Mouse (Mus musculus) limb, embryonic 11.5 days (tissue): Measurements from ENCODE around the gene Abca1. TPM values are rescaled to one million over a fixed set of nuclear protein-coding genes. Genes with fewer than 3 reads are reported as not detected.

Experiments used
- ATAC-seq: fragments of 200-750 bp; cut with Nextera tagmentation; 2 replicates; pipeline ENCODE4 v1.8.0; 2017; ENCODE audit warnings: low read depth; ENCODE audit not compliant: insufficient number of reproducible peaks, low FRiP score, low TSS enrichment
- DNase-seq: peaks from one replicate; pipeline ENCODE4 v3.0.0-alpha.2; 2015; ENCODE audit warnings: low spot score
- H3K27ac ChIP-seq: fragments of 300-500 bp; sonication (generic); replicated peaks from 2 replicates; pipeline ENCODE4 v1.5.1; 2014; ENCODE audit warnings: low read depth, mild to moderate bottlenecking, low read length
- H3K27me3 ChIP-seq: fragments of 300-500 bp; sonication (generic); 2 replicates; pipeline ENCODE4 v1.6.1; 2014; ENCODE audit warnings: mild to moderate bottlenecking, low read length, mixed read lengths; ENCODE audit not compliant: control insufficient read depth, insufficient read depth
- H3K36me3 ChIP-seq: fragments of 300-500 bp; sonication (generic); 2 replicates; pipeline ENCODE4 v1.6.1; 2014; ENCODE audit warnings: mild to moderate bottlenecking, low read length, moderate library complexity, mixed read lengths; ENCODE audit not compliant: control insufficient read depth, insufficient read depth
- H3K4me1 ChIP-seq: fragments of 300-500 bp; sonication (generic); 2 replicates; pipeline ENCODE4 v1.6.1; 2014; ENCODE audit warnings: low read length, mixed read lengths; ENCODE audit not compliant: control insufficient read depth, insufficient read depth
- H3K4me2 ChIP-seq: fragments of 300-500 bp; sonication (generic); 2 replicates; pipeline ENCODE4 v1.6.1; 2014; ENCODE audit warnings: low read depth, mild to moderate bottlenecking, moderate library complexity; ENCODE audit not compliant: severe bottlenecking
- H3K4me3 ChIP-seq: fragments of 300-500 bp; sonication (generic); 2 replicates; pipeline ENCODE4 v1.5.1; 2014; ENCODE audit warnings: low read depth, low read length
- H3K9ac ChIP-seq: fragments of 300-500 bp; sonication (generic); 2 replicates; pipeline ENCODE4 v1.6.1; 2014; ENCODE audit warnings: mild to moderate bottlenecking, low read length
- H3K9me3 ChIP-seq: fragments of 300-500 bp; sonication (generic); 2 replicates; pipeline ENCODE4 v1.6.1; 2016; ENCODE audit warnings: low read length; ENCODE audit not compliant: control insufficient read depth
- WGBS: fragments of 180-500 bp; shearing (Covaris S2); extraction: QIAGEN DNeasy Blood & Tissue Kit; methylation state at CpG from one replicate; pipeline ENCODE4 v1.1.7; 2014; 5-methylcytosine and 5-hydroxymethylcytosine counted together
- polyA plus RNA-seq: library from polyadenylated mRNA; unstranded; fragments of >200 nt; fragmentation: Nextera tagmentation; extraction: Ambion mirVana; gene quantifications from 2 replicates; pipeline ENCODE4 v1.2.1, GENCODE M21; 2014

Gene Abca1
- polyA plus RNA-seq, 1 experiment from 2014 or later: 4.5 TPM

DNA sequence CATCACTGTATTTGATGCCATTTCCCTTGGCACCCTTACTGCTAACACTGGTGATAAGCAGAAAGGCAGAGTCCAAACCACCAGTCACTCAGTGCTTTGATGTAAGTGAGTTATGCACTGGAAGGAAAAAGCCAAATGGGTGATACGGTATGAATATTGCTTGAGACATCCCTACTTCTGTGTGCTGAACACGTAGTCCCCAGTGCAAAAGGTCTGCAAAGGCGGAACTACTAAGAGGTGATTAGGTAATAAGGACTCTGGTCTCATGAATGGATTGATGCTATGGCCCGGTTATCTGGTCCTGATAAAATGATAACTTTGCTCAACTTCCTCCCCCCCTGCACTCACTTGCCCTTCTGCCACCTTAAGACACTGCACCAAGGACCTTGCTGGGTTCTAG, 26.4 kb upstream of the Abca1 start:
- ATAC-seq (no peak), DNase-seq (no peak)
- Histone ChIP-seq H3K27me3 (no peaks in the 10 kb centered on the region), H3K4me1 (no peaks in the 10 kb centered on the region), H3K9ac (no peak overlapping the region), H3K9me3 (no peaks in the 10 kb centered on the region), H3K27ac (no peak overlapping the region), H3K4me3 (no peak overlapping the region), H3K4me2 (no peak overlapping the region), H3K36me3 (no peaks in the 10 kb centered on the region)
- 96% methylated on average over 4 of the region's 4 CpGs for WGBS

DNA sequence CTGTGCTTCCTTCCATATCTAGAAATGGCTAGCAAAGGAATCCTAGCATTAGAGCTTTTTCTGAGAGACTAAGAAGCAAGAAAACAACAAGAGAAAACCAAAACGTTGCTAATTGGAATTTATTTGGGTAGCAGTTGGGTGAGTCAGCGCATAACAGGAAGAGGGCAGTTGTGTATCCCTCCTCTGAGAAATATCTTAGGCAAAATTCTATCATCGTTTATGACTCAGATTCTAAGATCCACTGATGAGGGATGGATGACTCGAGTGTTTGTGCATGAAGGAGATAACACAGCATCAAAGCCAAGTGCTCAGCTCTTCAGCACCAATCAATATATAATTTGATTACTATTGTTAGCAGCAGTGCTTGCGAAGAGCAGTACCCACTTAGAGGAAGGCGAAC, 21.8 kb upstream of the Abca1 start:
- no peaks in the 10 kb centered on the region for H3K9me3 ChIP-seq
- H3K4me1 ChIP-seq: no peaks in the 10 kb centered on the region
- no peaks in the 10 kb centered on the region for H3K27me3 ChIP-seq
- no peak for ATAC-seq
- DNase-seq: no peak
- H3K9ac ChIP-seq: no peak overlapping the region
- H3K4me3 ChIP-seq: no peak overlapping the region
- no peak overlapping the region for H3K27ac ChIP-seq
- no peak overlapping the region for H3K4me2 ChIP-seq
- no peaks in the 10 kb centered on the region for H3K36me3 ChIP-seq
- WGBS: 84% methylated on average over 6 of the region's 6 CpGs

DNA sequence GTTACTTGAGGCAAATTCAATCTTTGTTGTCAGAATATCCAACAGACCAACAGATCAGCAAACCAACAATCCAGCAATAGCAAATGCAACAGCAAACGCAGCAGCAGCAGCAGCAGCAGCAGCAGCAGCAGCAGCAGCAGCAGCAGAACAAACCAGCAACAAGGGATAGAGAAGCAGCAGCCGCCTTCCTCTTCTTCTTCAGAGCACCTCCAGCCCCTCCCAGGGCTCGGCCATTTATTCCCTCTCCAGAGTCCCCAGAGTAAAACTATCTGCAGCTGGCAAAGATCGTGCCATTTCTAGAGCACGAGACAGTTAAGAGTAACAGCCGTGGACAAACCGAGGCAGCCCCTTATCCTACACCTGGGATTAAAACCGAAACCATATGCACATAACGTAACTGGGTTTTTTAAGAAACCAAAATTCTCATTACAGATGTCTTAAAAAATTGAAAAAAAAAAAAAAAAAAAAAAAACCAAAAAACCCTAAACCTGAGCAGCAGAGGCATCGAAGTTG, 19.7 kb upstream of the Abca1 start:
- ATAC-seq (no peak), DNase-seq (no peak)
- Histone ChIP-seq H3K4me3 (no peak overlapping the region), H3K36me3 (no peaks in the 10 kb centered on the region), H3K27me3 (no peaks in the 10 kb centered on the region), H3K27ac (no peak overlapping the region), H3K9ac (no peak overlapping the region), H3K9me3 (no peaks in the 10 kb centered on the region), H3K4me2 (no peak overlapping the region), H3K4me1 (no peaks in the 10 kb centered on the region)
- WGBS: 72% methylated on average over 10 of the region's 10 CpGs

DNA sequence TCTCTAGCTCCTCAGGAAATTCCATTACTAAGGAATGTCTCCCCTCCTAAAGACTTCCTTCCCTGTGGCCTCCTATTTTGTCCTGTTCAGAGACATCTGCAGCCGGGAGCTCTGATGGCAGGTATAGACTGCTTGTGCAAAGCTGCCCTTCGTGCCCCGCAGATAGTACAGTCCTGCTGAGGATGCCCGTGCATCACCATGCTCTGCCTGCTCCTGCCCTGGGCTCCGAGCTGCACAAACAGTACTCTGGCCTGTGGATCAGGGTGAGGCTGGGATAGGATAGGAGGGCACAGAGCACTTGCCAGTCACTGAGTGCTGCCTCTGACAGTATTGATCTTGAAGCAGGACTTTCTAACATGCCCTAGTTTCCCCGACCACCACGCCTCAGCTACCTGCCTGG, 18.8 kb upstream of the Abca1 start:
- H3K4me3 ChIP-seq: no peak overlapping the region
- no peak for DNase-seq
- no peak overlapping the region for H3K9ac ChIP-seq
- no peak for ATAC-seq
- H3K9me3 ChIP-seq: no peaks in the 10 kb centered on the region
- H3K4me2 ChIP-seq: no peak overlapping the region
- H3K27me3 ChIP-seq: no peaks in the 10 kb centered on the region
- no peak overlapping the region for H3K27ac ChIP-seq
- 87% methylated on average over 7 of the region's 7 CpGs for WGBS
- no peaks in the 10 kb centered on the region for H3K4me1 ChIP-seq
- H3K36me3 ChIP-seq: no peaks in the 10 kb centered on the region

DNA sequence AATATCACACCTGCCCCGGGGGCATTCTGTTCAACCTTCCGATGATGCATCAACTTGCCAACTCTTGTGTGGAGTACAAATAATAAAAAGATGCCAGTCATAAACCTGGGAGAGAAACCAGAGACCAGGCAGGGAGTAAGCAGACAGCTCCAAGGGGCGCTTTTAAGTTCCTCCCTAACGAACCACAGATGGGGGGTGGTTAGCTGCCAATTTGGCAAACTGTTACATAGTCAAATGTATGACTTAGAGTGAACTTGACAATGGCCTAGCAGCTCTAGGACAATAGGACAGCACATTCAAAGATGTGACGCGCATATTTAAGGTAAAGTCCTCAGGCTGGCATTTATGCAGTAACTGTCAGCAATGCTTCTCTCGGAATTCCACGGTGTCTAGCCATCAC, 18.0 kb upstream of the Abca1 start:
- no peak overlapping the region for H3K4me3 ChIP-seq
- H3K27me3 ChIP-seq: no peaks in the 10 kb centered on the region
- H3K9ac ChIP-seq: no peak overlapping the region
- no peak overlapping the region for H3K4me2 ChIP-seq
- no peaks in the 10 kb centered on the region for H3K36me3 ChIP-seq
- no peaks in the 10 kb centered on the region for H3K9me3 ChIP-seq
- WGBS: 79% methylated on average over 8 of the region's 8 CpGs
- DNase-seq: no peak
- no peak for ATAC-seq
- no peak overlapping the region for H3K27ac ChIP-seq
- H3K4me1 ChIP-seq: no peaks in the 10 kb centered on the region

DNA sequence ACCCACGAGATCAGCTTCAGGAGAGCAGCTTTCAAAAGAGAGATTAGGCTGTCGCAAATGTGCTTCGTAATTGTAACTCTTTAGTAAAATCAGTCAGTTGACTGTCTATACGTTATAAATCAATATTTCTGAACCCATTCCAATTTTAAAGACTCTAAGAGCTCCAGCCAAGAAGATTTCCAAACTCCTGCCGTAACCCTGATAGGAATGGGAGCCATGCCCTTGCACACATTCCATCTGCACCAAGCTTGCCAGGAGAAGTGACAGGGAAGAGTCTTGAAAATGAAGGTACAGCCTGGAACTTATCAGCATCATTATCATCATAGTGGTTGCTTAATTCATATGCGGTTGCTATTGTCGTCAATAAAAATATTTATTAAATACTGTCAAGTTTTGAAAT, 15.2 kb upstream of the Abca1 start:
- Histone ChIP-seq H3K36me3 (no peaks in the 10 kb centered on the region), H3K9me3 (no peaks in the 10 kb centered on the region), H3K4me2 (no peak overlapping the region), H3K4me1 (no peaks in the 10 kb centered on the region), H3K27ac (no peak overlapping the region), H3K4me3 (no peak overlapping the region), H3K9ac (no peak overlapping the region), H3K27me3 (no peaks in the 10 kb centered on the region)
- DNase-seq (no peak), ATAC-seq (no peak)
- 92% methylated on average over 7 of the region's 7 CpGs for WGBS

DNA sequence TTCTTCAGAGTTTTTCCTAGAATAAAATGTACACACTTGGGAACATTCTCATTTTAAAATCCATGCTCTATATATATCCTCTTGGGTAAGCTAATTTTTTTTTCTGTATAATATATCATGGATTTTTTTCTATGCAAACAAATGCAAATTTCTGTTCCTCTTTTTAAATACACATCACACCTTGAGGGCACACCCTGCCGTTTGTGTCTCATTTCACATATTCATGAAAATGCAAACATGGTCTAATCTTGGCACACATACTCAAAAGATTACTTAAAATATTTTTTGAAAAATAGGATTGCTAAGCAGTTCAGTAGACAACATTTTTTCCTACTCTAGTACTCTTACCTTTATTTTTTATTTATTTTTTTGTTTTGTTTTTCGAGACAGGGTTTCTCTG, 10.7 kb upstream of the Abca1 start:
- no peak for DNase-seq
- H3K27ac ChIP-seq: no peak overlapping the region
- H3K27me3 ChIP-seq: no peaks in the 10 kb centered on the region
- no peak overlapping the region for H3K9ac ChIP-seq
- no peak overlapping the region for H3K4me3 ChIP-seq
- 82% methylated on average over 2 of the region's 2 CpGs for WGBS
- no peaks in the 10 kb centered on the region for H3K9me3 ChIP-seq
- no peaks in the 10 kb centered on the region for H3K36me3 ChIP-seq
- no peak overlapping the region for H3K4me2 ChIP-seq
- H3K4me1 ChIP-seq: no peaks in the 10 kb centered on the region
- no peak for ATAC-seq

DNA sequence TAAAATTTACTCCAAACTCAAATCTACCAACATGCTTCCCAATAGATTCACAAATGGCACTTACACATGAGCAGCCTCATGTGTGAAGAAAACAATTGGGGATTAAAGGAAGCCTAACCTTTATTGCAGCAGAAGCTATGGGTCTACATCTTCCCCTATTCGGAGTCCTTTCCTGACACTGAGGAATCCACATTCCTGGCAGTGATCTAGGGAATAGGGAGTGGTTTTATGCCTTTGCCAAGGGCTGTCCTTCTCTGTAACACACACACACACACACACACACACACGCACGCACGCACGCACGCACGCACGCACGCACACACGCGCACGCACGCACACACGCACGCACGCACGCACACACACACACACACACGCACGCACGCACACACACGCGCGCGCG, 5.5 kb upstream of the Abca1 start:
- no peak for ATAC-seq
- Histone ChIP-seq H3K27ac (no peak overlapping the region), H3K9me3 (no peaks in the 10 kb centered on the region), H3K4me2 (no peak overlapping the region), H3K36me3 (no peaks in the 10 kb centered on the region), H3K27me3 (no peaks in the 10 kb centered on the region), H3K4me1 (no peaks in the 10 kb centered on the region), H3K4me3 (no peak overlapping the region), H3K9ac (no peak overlapping the region)
- no peak for DNase-seq
- 91% methylated on average over 6 of the region's 25 CpGs for WGBS

DNA sequence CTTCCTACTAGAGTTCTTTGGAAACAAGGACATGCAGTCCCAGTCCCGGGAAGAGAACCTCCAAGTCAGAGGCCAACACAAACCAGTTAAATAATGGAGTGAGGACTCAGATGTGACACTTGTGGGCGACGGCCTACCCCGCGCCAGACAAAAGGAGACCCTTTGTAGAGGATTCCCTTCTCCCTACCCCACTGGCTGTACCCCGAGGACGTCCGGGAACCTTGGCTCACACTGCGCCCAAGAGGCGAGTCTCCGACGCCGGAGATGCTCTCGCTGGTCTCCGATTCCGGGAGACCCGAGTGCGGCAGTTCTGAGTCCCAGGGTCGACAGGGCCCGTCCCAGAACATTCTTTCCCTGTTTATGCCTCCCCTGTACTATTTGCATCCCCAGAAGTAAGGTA, 519 bp downstream of the Abca1 start:
- H3K9me3 ChIP-seq: no peaks in the 10 kb centered on the region
- H3K4me3 ChIP-seq: peak overlapping the region; percentile 48
- H3K9ac ChIP-seq: peak overlapping the region; percentile 61
- no peaks in the 10 kb centered on the region for H3K36me3 ChIP-seq
- H3K4me2 ChIP-seq: peak overlapping the region; percentile 70
- DNase-seq (peak; percentile 57), ATAC-seq (peak; percentile 33; the same call in 1 of the 2 replicates)
- H3K27ac ChIP-seq: 0 out of 2 replicates have a peak overlapping the region, but pooled peaks have one; percentile 36
- H3K4me1 ChIP-seq: peaks cover 5% of the 10 kb centered on the region
- under 1% methylated on average over 20 of the region's 20 CpGs for WGBS
- H3K27me3 ChIP-seq: no peaks in the 10 kb centered on the region
